ENCODE assay signal across 35 mouse cellular contexts in the genomic region with DNA sequence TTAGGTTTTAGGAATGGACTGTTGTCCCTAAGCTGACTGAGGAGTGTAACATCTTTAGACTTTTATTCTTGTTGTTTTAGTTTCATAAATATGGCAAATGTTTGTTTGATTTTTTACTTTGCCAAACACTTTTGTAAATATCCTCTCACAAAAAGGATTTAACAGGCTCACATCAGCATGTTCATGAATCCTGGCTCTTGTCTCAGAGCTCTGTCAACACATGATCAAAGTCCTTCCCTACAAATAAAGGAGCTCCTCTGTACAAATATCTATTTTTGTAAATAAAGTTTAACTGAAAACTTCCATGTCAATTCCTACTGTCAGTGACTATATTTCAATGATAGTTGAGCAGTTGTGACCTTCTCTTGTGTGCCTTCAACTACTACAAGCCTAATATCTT.
"Had no signal": no experiment of that assay in that cellular context is flagged by ENCODE, and none has a peak within 500 bp of the region (broad histone marks: within the 10 kb centered on the region; RNA-seq: fewer than 3 reads in every experiment).

No protein-coding gene starts in this region.

- H3K27ac ChIP-seq: heart, embryonic 10.5 days; heart, embryonic 13.5 days; heart, embryonic 15.5 days; hindbrain, embryonic 10.5 days; hindbrain, embryonic 12.5 days; hindbrain, embryonic 13.5 days; hindbrain, embryonic 14.5 days; hindbrain, embryonic 15.5 days; hindbrain, postnatal 0 days; intestine, embryonic 15.5 days; kidney, embryonic 15.5 days; kidney, postnatal 0 days; layer of hippocampus, adult 2 months had no signal

- H3K9me3 ChIP-seq: heart, embryonic 10.5 days; heart, embryonic 12.5 days; heart, embryonic 13.5 days; heart, embryonic 15.5 days; hindbrain, embryonic 12.5 days; hindbrain, embryonic 13.5 days; hindbrain, embryonic 15.5 days; intestine, embryonic 15.5 days; kidney, embryonic 15.5 days had no signal

- H3K4me1 ChIP-seq: heart, embryonic 10.5 days; heart, embryonic 12.5 days; heart, embryonic 13.5 days; heart, embryonic 15.5 days; hindbrain, embryonic 10.5 days; hindbrain, embryonic 12.5 days; hindbrain, embryonic 13.5 days; hindbrain, embryonic 15.5 days; intestine, embryonic 15.5 days; kidney, embryonic 15.5 days had no signal

- H3K27me3 ChIP-seq: heart, embryonic 12.5 days; heart, embryonic 13.5 days; heart, embryonic 15.5 days; hindbrain, embryonic 12.5 days; hindbrain, embryonic 13.5 days; hindbrain, embryonic 15.5 days; intestine, embryonic 15.5 days; kidney, embryonic 15.5 days had no signal

- H3K9ac ChIP-seq: heart, embryonic 12.5 days; heart, embryonic 13.5 days; heart, embryonic 15.5 days; hindbrain, embryonic 12.5 days; hindbrain, embryonic 13.5 days; hindbrain, embryonic 14.5 days; hindbrain, embryonic 15.5 days; intestine, embryonic 15.5 days; kidney, embryonic 15.5 days had no signal

- DNase-seq: heart, postnatal 10 days; heart, postnatal 14 days; heart, postnatal 36 days; heart, postnatal 4 days; kidney, adult 11 months; kidney, adult 18-20 months; kidney, adult 2 months; kidney, adult 8-10 months; kidney, adult 9 months; kidney, postnatal 10 days; kidney, postnatal 14 days; kidney, postnatal 25 days; kidney, postnatal 36 days; kidney, postnatal 4 days; layer of hippocampus, adult 9-11 months; layer of hippocampus, postnatal 36 days had no signal

- H3K36me3 ChIP-seq: heart, embryonic 10.5 days; heart, embryonic 12.5 days; heart, embryonic 13.5 days; heart, embryonic 15.5 days; hindbrain, embryonic 10.5 days; hindbrain, embryonic 12.5 days; hindbrain, embryonic 13.5 days; hindbrain, embryonic 15.5 days; intestine, embryonic 15.5 days; kidney, embryonic 15.5 days had no signal

- H3K4me3 ChIP-seq: heart, embryonic 10.5 days; heart, embryonic 12.5 days; heart, embryonic 13.5 days; heart, embryonic 15.5 days; hindbrain, embryonic 10.5 days; hindbrain, embryonic 12.5 days; hindbrain, embryonic 13.5 days; hindbrain, embryonic 15.5 days; intestine, embryonic 15.5 days; kidney, embryonic 15.5 days; layer of hippocampus, adult 2 months had no signal

- H3K4me2 ChIP-seq: heart, embryonic 11.5 days; heart, embryonic 12.5 days; heart, embryonic 13.5 days; heart, embryonic 15.5 days; hindbrain, embryonic 12.5 days; hindbrain, embryonic 13.5 days; hindbrain, embryonic 14.5 days; hindbrain, embryonic 15.5 days; intestine, embryonic 15.5 days; kidney, embryonic 15.5 days had no signal

- ATAC-seq: hindbrain, embryonic 16.5 days; hindbrain, postnatal 0 days; inflammation-experienced regulatory T-cells, adult 6 months; intestine, embryonic 15.5 days; intestine, embryonic 16.5 days; intestine, postnatal 0 days had no signal
